Mouse (Mus musculus) lung, adult 2 months (tissue): ENCODE measurements at regions not wholly inside any gene's neighbourhood (a gene's known extent, or its start where the extent isn't known, plus 50 kb on each side); places are given as distances from the start of the nearest gene placed in this dataset.

ENCODE experiments used
- CTCF ChIP-seq: fragments of 200-500 bp; IDR thresholded peaks from 2 replicates; pipeline ENCODE4 v1.5.1; 2011; ENCODE audit warnings: mild to moderate bottlenecking, low read length, control low read depth; ENCODE audit not compliant: insufficient read depth
- POLR2A ChIP-seq: fragments of 200-500 bp; IDR thresholded peaks from 2 replicates; pipeline ENCODE4 v1.6.1; 2011; ENCODE audit warnings: low read depth, mild to moderate bottlenecking, control low read depth, low read length, borderline replicate concordance; ENCODE audit errors: extremely low read depth

DNA sequence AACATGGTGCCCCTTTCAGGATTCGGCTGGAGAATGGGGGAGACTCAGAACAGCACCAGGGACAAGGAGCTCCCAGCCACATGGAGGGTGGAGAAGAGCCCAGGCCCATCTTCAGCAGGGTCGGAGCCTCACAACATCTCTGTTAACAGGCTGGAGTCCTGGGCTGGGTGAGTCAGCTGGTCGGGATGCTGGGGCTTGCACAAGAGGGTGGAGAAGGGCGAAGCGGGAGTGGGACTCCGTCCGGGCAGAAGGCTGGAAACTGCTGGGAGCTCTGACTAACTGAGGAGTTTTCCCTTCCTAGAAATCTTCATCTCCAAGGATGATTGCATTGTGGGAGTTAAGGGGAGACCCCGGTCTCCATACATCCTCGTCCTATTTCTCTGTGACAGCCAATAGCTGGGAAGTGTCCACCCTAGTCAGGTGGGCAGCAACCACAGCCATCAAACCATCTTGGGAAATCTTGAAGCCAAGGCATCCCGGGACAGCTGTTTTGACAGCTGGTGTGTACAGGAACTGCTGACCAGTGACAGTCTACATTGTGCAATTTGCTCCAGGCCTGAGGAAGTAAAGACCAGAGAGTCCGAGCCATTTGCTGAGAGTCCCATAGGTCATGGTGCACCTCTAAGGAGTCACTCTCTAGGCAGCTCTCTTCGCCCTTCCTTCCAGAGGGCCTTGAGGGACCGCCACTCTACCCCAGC is 247.4 kb downstream of the Bcl11b start:
- TF ChIP-seq CTCF (no peak), POLR2A (no peak)
